Mouse (Mus musculus) gastrocnemius, adult 2 months (tissue): Measurements from ENCODE around the gene Kmt2c. TPM values are rescaled to one million over a fixed set of nuclear protein-coding genes. Genes with fewer than 3 reads are reported as not detected.
"Not testable (repeated sequence)": the region's sequence is repeated elsewhere in the genome, so short reads cannot be mapped to it uniquely, and the experiment has no call there.

ENCODE experiments used
- DNase-seq: peaks from one replicate; pipeline ENCODE4 v3.0.0; 2022
- H3K27ac ChIP-seq: fragments of 200-600 bp; 2 replicates; pipeline ENCODE4 v1.8.1; 2022; ENCODE audit warnings: mild to moderate bottlenecking
- H3K4me3 ChIP-seq: fragments of 200-600 bp; 2 replicates; pipeline ENCODE4 v1.8.1; 2022; ENCODE audit warnings: mild to moderate bottlenecking, moderate library complexity
- CTCF ChIP-seq: fragments of 200-600 bp; IDR thresholded peaks from 2 replicates; pipeline ENCODE4 v1.8.1; 2022; ENCODE audit warnings: antibody characterized with exemption, mild to moderate bottlenecking, moderate library complexity
- intact Hi-C: fragments of 180-260 bp; cut with DNase I; formaldehyde crosslinking; loops from one replicate; pipeline ENCODE4 v1.15.1; 2025
- total RNA-seq, 2 experiments: library from RNA; stranded (reverse); gene quantifications; 2 replicates each; pipeline ENCODE4 v1.2.3; 2021

The Kmt2c gene
- total RNA-seq, 2 experiments from 2014 or later: 41.6 to 42.3 TPM

- no peak overlapping the region for H3K27ac ChIP-seq
- DNase-seq: no peak
- no peak overlapping the region for H3K4me3 ChIP-seq
- intact Hi-C loops: no loop called here
- no peak for TF ChIP-seq CTCF
Observed at GRCm38 (mm10) chr5:25245806-25246472, 252.6 kb downstream of the Kmt2c start.

DNA sequence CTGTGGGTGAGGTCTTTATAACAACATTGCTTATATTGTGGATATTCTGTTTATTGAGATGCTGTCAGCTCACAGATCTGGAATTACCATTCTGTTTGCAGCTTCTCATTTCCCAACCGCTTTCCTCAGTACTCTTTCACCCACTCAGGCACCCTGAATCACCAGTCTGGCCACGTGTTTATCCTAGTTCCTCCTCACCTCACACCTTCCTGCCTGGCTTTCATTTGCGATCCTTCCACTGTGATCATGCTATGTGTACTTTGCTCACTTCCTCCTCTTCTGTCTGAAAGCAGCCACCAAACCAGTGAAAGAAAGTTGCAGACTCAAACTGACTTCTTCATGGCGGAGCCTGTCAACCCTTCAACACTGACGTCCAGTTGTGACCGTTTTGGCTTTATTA, 255.5 kb downstream of the Kmt2c start:
- intact Hi-C loops: no loop called here
- no peak for DNase-seq
- Histone ChIP-seq H3K4me3 (no peak overlapping the region), H3K27ac (no peak overlapping the region)
- TF ChIP-seq CTCF: no peak

DNA sequence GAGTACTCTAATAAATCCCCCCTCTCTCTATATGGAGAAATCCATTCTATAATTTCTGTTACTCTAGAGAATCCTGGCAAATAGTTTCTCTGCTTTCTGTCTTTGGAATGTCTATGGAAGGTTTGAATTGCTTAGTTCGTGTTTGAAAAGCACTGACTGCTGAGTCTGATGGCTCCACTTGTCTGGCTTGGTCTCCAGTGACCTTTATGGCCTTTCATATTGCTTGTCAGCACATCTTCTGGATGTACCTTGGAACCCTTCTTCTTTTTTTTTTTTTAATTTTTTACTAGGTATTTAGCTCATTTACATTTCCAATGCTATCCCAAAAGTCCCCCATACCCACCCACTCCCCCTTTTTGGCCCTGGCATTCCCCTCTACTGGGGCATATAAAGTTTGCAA, 274.2 kb downstream of the Kmt2c start:
- H3K4me3 ChIP-seq, H3K27ac ChIP-seq, DNase-seq: not testable (repeated sequence)
- intact Hi-C loops: loop anchor here (5.0 kb wide), 1 partner anchor 127 kb away; no protein-coding TSS in a partner anchor

GRCm38 (mm10) chr5:25222752-25223702, 275.6 kb downstream of the Kmt2c start, which contains the start of gene E130116L18Rik:
E130116L18Rik (minus strand) TSS chr5:25223153.
- no peak for TF ChIP-seq CTCF
- DNase-seq: peak; percentile 92
- intact Hi-C loops: loop anchor here (5.0 kb wide), 1 partner anchor 126 kb away; no protein-coding TSS in a partner anchor
- Histone ChIP-seq H3K27ac (peak within 1 kb of the TSS; percentile 87), H3K4me3 (peak within 1 kb of the TSS; percentile 86)

Other genes with a start within 250 kb of the Kmt2c start
- gene Cct8l1, start 17.3 kb upstream of the Kmt2c start, total RNA-seq: under 1 TPM in 1 of 2 experiments, not detected in 1; 0.14 TPM
- gene Xrcc2, start 207.0 kb upstream of the Kmt2c start, total RNA-seq: 1 to 10 TPM; 4.0 to 4.4 TPM